8 mouse cellular contexts compared by ENCODE assay signal in the genomic region with DNA sequence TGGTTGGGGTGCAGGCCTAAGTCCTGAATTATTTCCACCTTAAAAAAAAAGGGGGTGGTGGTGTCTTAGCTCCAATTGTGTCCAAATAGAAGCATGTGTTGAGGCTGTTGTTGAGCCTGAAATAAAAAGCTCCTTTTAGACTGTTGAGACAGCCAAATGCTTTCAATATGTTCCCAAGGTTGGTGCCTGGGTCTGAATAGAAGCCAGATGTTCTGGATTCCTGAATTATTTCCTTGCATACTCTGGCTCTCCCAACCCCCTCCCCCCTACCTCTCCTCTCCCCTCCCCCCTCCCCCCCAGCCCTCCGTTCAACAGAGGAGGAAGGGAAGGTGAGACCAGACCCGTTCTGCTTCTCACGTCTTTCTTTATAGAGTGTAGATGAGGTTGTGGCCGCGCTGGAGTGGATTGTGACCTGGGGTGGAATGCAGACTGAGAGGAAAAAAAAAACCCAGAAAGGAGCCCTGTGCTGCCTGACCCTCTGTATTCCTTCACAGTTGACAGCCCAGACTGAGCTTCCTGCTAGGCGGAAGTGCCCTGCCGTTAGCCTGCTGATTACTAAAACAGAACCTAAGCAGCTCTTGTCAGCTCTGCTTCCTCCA. TPM values are rescaled to one million over a fixed set of nuclear protein-coding genes. Genes with fewer than 3 reads are reported as not detected.
DNase-seq lines count a peak whose midpoint lies in the region; ATAC-seq and TF ChIP-seq lines count a peak whose summit lies in the region.

No protein-coding gene starts in this region.

- no peak for TF ChIP-seq CTCF in brain, embryonic 14.5 days (IDR thresholded peaks at IDR 0.05; ENCODE audit: borderline replicate concordance, extremely low read depth, insufficient read depth, insufficient read length)
- TF ChIP-seq CTCF in intestine, postnatal 0 days (IDR thresholded peaks at IDR 0.05; ENCODE audit: low read depth), result no peak

- no peaks in the 10 kb centered on the region for H3K27me3 ChIP-seq in intestine, postnatal 0 days (replicated peaks; ENCODE audit: control insufficient read depth, insufficient read depth, low read length)
- H3K27me3 ChIP-seq in neural tube, embryonic 13.5 days, result no peaks in the 10 kb centered on the region

- H3K36me3 ChIP-seq in intestine, postnatal 0 days (ENCODE audit: control insufficient read depth, insufficient read depth), result no peaks in the 10 kb centered on the region
- no peaks in the 10 kb centered on the region for H3K36me3 ChIP-seq in neural tube, embryonic 13.5 days

- DNase-seq in CD4-positive helper T cell, adult 2 months (ENCODE audit: low read depth, low spot score), result peak; percentile 50
- DNase-seq in brain, embryonic 14.5 days (ENCODE audit: low read depth), result peak; percentile 77
- DNase-seq in heart, adult 8-10 months (ENCODE audit: low spot score), result peak; percentile 61
- peak; percentile 12 to 25 for DNase-seq in lung, adult 18-20 months
- DNase-seq in layer of hippocampus, postnatal 10 days (ENCODE audit: low spot score in 2 of 2), result no peak
- no peak for DNase-seq in cerebellum, adult 8-10 months

- H3K27ac ChIP-seq in intestine, postnatal 0 days (ENCODE audit: low read depth, low read length), result no peak overlapping the region
- peak overlapping the region; percentile 82 for H3K27ac ChIP-seq in neural tube, embryonic 13.5 days (replicated peaks)

- 2% methylated on average over 6 of the region's 7 CpGs for WGBS in intestine, postnatal 0 days
- WGBS in neural tube, embryonic 13.5 days, result 3% methylated on average over 7 of the region's 7 CpGs

- peak overlapping the region; percentile 19; the same call in 1 of the 2 replicates for H3K4me3 ChIP-seq in intestine, postnatal 0 days (ENCODE audit: low read depth, low read length)
- no peak overlapping the region for H3K4me3 ChIP-seq in neural tube, embryonic 13.5 days

- peak overlapping the region; percentile 61 for H3K4me2 ChIP-seq in intestine, postnatal 0 days (replicated peaks; ENCODE audit: low read depth)
- H3K4me2 ChIP-seq in neural tube, embryonic 13.5 days, result peak overlapping the region; percentile 44

- no peak overlapping the region for H3K9ac ChIP-seq in intestine, postnatal 0 days (ENCODE audit: low read depth, low read length)
- peak overlapping the region; percentile 22 for H3K9ac ChIP-seq in neural tube, embryonic 13.5 days

- H3K4me1 ChIP-seq in intestine, postnatal 0 days (replicated peaks; ENCODE audit: control insufficient read depth, insufficient read depth, low read length), result no peaks in the 10 kb centered on the region
- peaks cover 22% of the 10 kb centered on the region for H3K4me1 ChIP-seq in neural tube, embryonic 13.5 days (replicated peaks)

- H3K9me3 ChIP-seq in intestine, postnatal 0 days (ENCODE audit: control insufficient read depth), result no peaks in the 10 kb centered on the region
- H3K9me3 ChIP-seq in neural tube, embryonic 13.5 days, result no peaks in the 10 kb centered on the region

- no peak for TF ChIP-seq POLR2A in brain, embryonic 14.5 days (IDR thresholded peaks at IDR 0.05; ENCODE audit: borderline replicate concordance, extremely low read depth, insufficient read depth, insufficient read length, poor library complexity, severe bottlenecking)

- ATAC-seq in intestine, postnatal 0 days, result no peak
- ATAC-seq in neural tube, embryonic 13.5 days (ENCODE audit: low read depth), result peak; percentile 5; the same call in 1 of the 2 replicates

RNA-seq across cellular contexts. Expression of a gene that starts 50.9 kb away (rescaled TPM):
- polyA plus RNA-seq in brain, embryonic 14.5 days (2012; rRNA removed), result 13.1 and 16.3 TPM in 2 replicates
- total RNA-seq in heart, adult 8-10 months (2022), result 1 to 10 TPM in 1 of 4 experiments, under 1 TPM in 3; 0.79 to 1.1 (median 0.97) TPM
- polyA plus RNA-seq in intestine, postnatal 0 days (2015; fragmentation: Nextera tagmentation; extraction: Ambion mirVana), result 6.3 and 7.2 TPM in 2 replicates
- polyA plus RNA-seq in neural tube, embryonic 13.5 days (2015; fragmentation: Nextera tagmentation; extraction: Ambion mirVana), result 26.0 and 34.8 TPM in 2 replicates
- 10 to 100 TPM; 30.7 to 32.6 TPM for total RNA-seq in layer of hippocampus, postnatal 10 days (2021)

Comparison
In these comparisons a context has a peak if more than half of its experiments do, and no peak if none do; other contexts are left out.
1. DNase-seq: peak in CD4-positive helper T cell, adult 2 months (single experiment), brain, embryonic 14.5 days (single experiment), heart, adult 8-10 months (single experiment) and lung, adult 18-20 months (2 of 2); none in layer of hippocampus, postnatal 10 days (0 of 2) and cerebellum, adult 8-10 months (single experiment).